Mouse (Mus musculus) cerebellum, adult 2 months (tissue): ENCODE data around the gene Fance.

Source experiments
- CTCF ChIP-seq: fragments of 200-500 bp; IDR thresholded peaks from 2 replicates; pipeline ENCODE4 v1.5.1; 2011; ENCODE audit warnings: low read depth, mild to moderate bottlenecking, control low read depth, low read length, moderate library complexity, borderline replicate concordance; ENCODE audit not compliant: insufficient read depth
- POLR2A ChIP-seq: fragments of 200-500 bp; IDR thresholded peaks from 2 replicates; pipeline ENCODE4 v1.6.1; 2011; ENCODE audit warnings: low read length, control low read depth, borderline replicate concordance; ENCODE audit not compliant: insufficient read depth

DNA sequence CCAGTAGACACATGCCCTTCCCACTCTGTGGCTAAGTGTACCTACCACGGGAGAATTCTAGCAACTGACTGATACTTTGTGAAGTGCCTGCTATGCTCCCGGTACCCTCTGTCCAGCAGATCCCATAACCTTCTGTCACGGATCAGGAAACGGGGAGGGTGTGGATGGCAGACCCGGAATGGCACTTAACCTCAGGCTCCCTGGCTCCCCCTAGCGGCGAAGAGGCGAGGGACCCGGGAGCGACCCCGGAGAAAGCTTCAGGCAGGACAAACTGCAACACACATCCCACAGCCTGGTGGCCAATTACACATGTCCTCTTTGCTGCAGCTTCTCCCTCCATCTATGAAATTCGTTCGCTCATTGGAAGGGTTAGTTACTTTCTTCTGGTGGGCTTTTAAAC, 55.1 kb downstream of the Fance start:
- peak; percentile 77 for TF ChIP-seq CTCF
- no peak for TF ChIP-seq POLR2A
